Comparison of ENCODE assay signal across 26 mouse cellular contexts in genomic region chr5:121243676-121244364, GRCm38 (mm10). TPM values are rescaled to one million over a fixed set of nuclear protein-coding genes. Genes with fewer than 3 reads are reported as not detected.
DNase-seq lines count a peak whose midpoint lies in the region; ATAC-seq and TF ChIP-seq lines count a peak whose summit lies in the region.
"Had no signal": no experiment of that assay in that cellular context is flagged by ENCODE, and none has a peak within 500 bp of the region (broad histone marks: within the 10 kb centered on the region; RNA-seq: fewer than 3 reads in every experiment).

No protein-coding gene starts in this region.

- DNase-seq in liver, postnatal 0 days, result no peak
- DNase-seq in hindbrain, embryonic 11.5 days (ENCODE audit: low spot score), result no peak
- DNase-seq in ovary, adult 18-20 months (ENCODE audit: low spot score), result no peak
- no peak for DNase-seq in left cerebral cortex, adult 8-10 months (ENCODE audit: low spot score in 2 of 2)
- DNase-seq: adrenal gland, postnatal 25 days; cerebellum, adult 18-20 months; cerebellum, postnatal 10 days; gastrocnemius, postnatal 25 days; kidney, adult 18-20 months; kidney, postnatal 36 days; lung, adult 2 months; thymus, adult 2 months; thymus, postnatal 36 days had no signal

- no peaks in the 10 kb centered on the region for H3K36me3 ChIP-seq in heart, embryonic 11.5 days (ENCODE audit: control insufficient read depth, insufficient read depth, low read length)
- no peaks in the 10 kb centered on the region for H3K36me3 ChIP-seq in heart, embryonic 12.5 days
- H3K36me3 ChIP-seq in liver, embryonic 12.5 days, result peaks cover 17% of the 10 kb centered on the region
- H3K36me3 ChIP-seq in liver, postnatal 0 days (replicated peaks; ENCODE audit: insufficient read depth, low read length), result peaks cover 8% of the 10 kb centered on the region; the same call in 1 of the 2 replicates
- no peaks in the 10 kb centered on the region for H3K36me3 ChIP-seq in hindbrain, embryonic 11.5 days (ENCODE audit: control insufficient read depth, insufficient read depth, low read length)
- H3K36me3 ChIP-seq: hindbrain, embryonic 10.5 days; kidney, embryonic 15.5 days; limb, embryonic 13.5 days; midbrain, embryonic 13.5 days had no signal

- TF ChIP-seq EP300 in liver, postnatal 0 days (IDR thresholded peaks at IDR 0.05; ENCODE audit: low read depth), result no peak

- peak overlapping the region; percentile 59 for H3K27ac ChIP-seq in heart, embryonic 11.5 days (ENCODE audit: low read depth, low read length)
- no peak overlapping the region for H3K27ac ChIP-seq in heart, embryonic 12.5 days (ENCODE audit: poor library complexity, severe bottlenecking)
- H3K27ac ChIP-seq in bone marrow, adult 2 months (ENCODE audit: control insufficient read depth, insufficient read depth, low read depth, low read length, poor library complexity), result peak overlapping the region; percentile 64
- H3K27ac ChIP-seq in liver, embryonic 12.5 days, result peak overlapping the region; percentile 99
- H3K27ac ChIP-seq in liver, postnatal 0 days (ENCODE audit: low read depth), result peak overlapping the region; percentile 91
- no peak overlapping the region for H3K27ac ChIP-seq in hindbrain, embryonic 11.5 days (ENCODE audit: low read depth, low read length)
- H3K27ac ChIP-seq: forebrain, embryonic 13.5 days; hindbrain, embryonic 10.5 days; kidney, embryonic 15.5 days; layer of hippocampus, adult 2 months; left cerebral cortex, adult 2 months; limb, embryonic 13.5 days; midbrain, embryonic 13.5 days had no signal

- TF ChIP-seq CTCF in bone marrow, adult 2 months (IDR thresholded peaks at IDR 0.05; ENCODE audit: control insufficient read depth, insufficient read depth, low read length), result no peak
- TF ChIP-seq CTCF in liver, postnatal 0 days (IDR thresholded peaks at IDR 0.05; ENCODE audit: low read depth), result no peak

- H3K4me2 ChIP-seq in heart, embryonic 11.5 days, result no peak overlapping the region
- no peak overlapping the region for H3K4me2 ChIP-seq in heart, embryonic 12.5 days
- peak overlapping the region; percentile 69 for H3K4me2 ChIP-seq in liver, embryonic 12.5 days
- peak overlapping the region; percentile 60 for H3K4me2 ChIP-seq in liver, postnatal 0 days (ENCODE audit: low read depth, low read length)
- no peak overlapping the region for H3K4me2 ChIP-seq in hindbrain, embryonic 11.5 days (replicated peaks; ENCODE audit: low read depth, low read length)
- H3K4me2 ChIP-seq: forebrain, embryonic 13.5 days; kidney, embryonic 15.5 days; limb, embryonic 13.5 days; midbrain, embryonic 13.5 days had no signal

- H3K9me3 ChIP-seq in heart, embryonic 11.5 days (replicated peaks; ENCODE audit: control insufficient read depth, low read length), result no peaks in the 10 kb centered on the region
- no peaks in the 10 kb centered on the region for H3K9me3 ChIP-seq in heart, embryonic 12.5 days (replicated peaks)
- H3K9me3 ChIP-seq in liver, embryonic 12.5 days (replicated peaks), result no peaks in the 10 kb centered on the region
- H3K9me3 ChIP-seq in liver, postnatal 0 days (ENCODE audit: low read length), result no peaks in the 10 kb centered on the region
- no peaks in the 10 kb centered on the region for H3K9me3 ChIP-seq in hindbrain, embryonic 11.5 days (ENCODE audit: control insufficient read depth, low read length)
- H3K9me3 ChIP-seq: forebrain, embryonic 13.5 days; hindbrain, embryonic 10.5 days; kidney, embryonic 15.5 days; limb, embryonic 13.5 days; megakaryocyte, embryonic 14.5 days; midbrain, embryonic 13.5 days had no signal

- ATAC-seq in heart, embryonic 11.5 days (replicated peaks; ENCODE audit: insufficient number of reproducible peaks, low FRiP score, low TSS enrichment), result no peak
- no peak for ATAC-seq in heart, embryonic 12.5 days (ENCODE audit: insufficient number of reproducible peaks, low FRiP score)
- ATAC-seq in liver, embryonic 12.5 days, result peak; percentile 65
- no peak for ATAC-seq in liver, postnatal 0 days
- ATAC-seq in hindbrain, embryonic 11.5 days (ENCODE audit: low FRiP score), result no peak
- ATAC-seq: forebrain, embryonic 13.5 days; hindbrain, embryonic 16.5 days; midbrain, embryonic 13.5 days had no signal

- peaks cover 9% of the 10 kb centered on the region; the same call in 1 of the 2 replicates for H3K4me1 ChIP-seq in heart, embryonic 11.5 days (ENCODE audit: control insufficient read depth, insufficient read depth, low read length)
- peaks cover 46% of the 10 kb centered on the region for H3K4me1 ChIP-seq in heart, embryonic 12.5 days (replicated peaks)
- H3K4me1 ChIP-seq in bone marrow, adult 2 months (ENCODE audit: control insufficient read depth, insufficient read depth, low read length), result peaks cover 12% of the 10 kb centered on the region; the same call in 1 of the 2 replicates
- peaks cover 99% of the 10 kb centered on the region for H3K4me1 ChIP-seq in liver, embryonic 12.5 days
- peaks cover 64% of the 10 kb centered on the region for H3K4me1 ChIP-seq in liver, postnatal 0 days (ENCODE audit: insufficient read depth)
- no peaks in the 10 kb centered on the region for H3K4me1 ChIP-seq in hindbrain, embryonic 11.5 days (replicated peaks; ENCODE audit: control insufficient read depth, insufficient read depth, low read length)
- H3K4me1 ChIP-seq: hindbrain, embryonic 10.5 days; limb, embryonic 13.5 days had no signal

- no peak for TF ChIP-seq POLR2A in bone marrow, adult 2 months (IDR thresholded peaks at IDR 0.05; ENCODE audit: borderline replicate concordance, control insufficient read depth, low read depth, low read length)

- H3K27me3 ChIP-seq in heart, embryonic 11.5 days (ENCODE audit: control insufficient read depth, insufficient read depth, low read length), result no peaks in the 10 kb centered on the region
- no peaks in the 10 kb centered on the region for H3K27me3 ChIP-seq in heart, embryonic 12.5 days (replicated peaks)
- no peaks in the 10 kb centered on the region for H3K27me3 ChIP-seq in liver, embryonic 12.5 days (replicated peaks)
- H3K27me3 ChIP-seq in liver, postnatal 0 days (ENCODE audit: insufficient read depth, low read length), result no peaks in the 10 kb centered on the region
- no peaks in the 10 kb centered on the region for H3K27me3 ChIP-seq in hindbrain, embryonic 11.5 days (ENCODE audit: control insufficient read depth, insufficient read depth, low read length)
- H3K27me3 ChIP-seq: forebrain, embryonic 13.5 days; kidney, embryonic 15.5 days; limb, embryonic 13.5 days; megakaryocyte, embryonic 14.5 days; midbrain, embryonic 13.5 days had no signal

- WGBS in heart, embryonic 11.5 days (ENCODE audit: insufficient replicate concordance), result 77% methylated on average over 1 of the region's 1 CpGs
- WGBS in heart, embryonic 12.5 days, result 84% methylated on average over 1 of the region's 1 CpGs
- 70% methylated on average over 1 of the region's 1 CpGs for WGBS in bone marrow, adult 2 months
- 43% methylated on average over 1 of the region's 1 CpGs for WGBS in liver, embryonic 12.5 days (ENCODE audit: insufficient replicate concordance)
- 64% methylated on average over 1 of the region's 1 CpGs for WGBS in liver, postnatal 0 days (ENCODE audit: insufficient replicate concordance)
- WGBS in hindbrain, embryonic 11.5 days, result 83% methylated on average over 1 of the region's 1 CpGs

- no peak overlapping the region for H3K4me3 ChIP-seq in heart, embryonic 11.5 days (ENCODE audit: low read depth, low read length)
- H3K4me3 ChIP-seq in heart, embryonic 12.5 days, result no peak overlapping the region
- no peak overlapping the region for H3K4me3 ChIP-seq in bone marrow, adult 2 months (replicated peaks; ENCODE audit: control insufficient read depth, low read depth, low read length)
- peak overlapping the region; percentile 6; the same call in 1 of the 2 replicates for H3K4me3 ChIP-seq in liver, embryonic 12.5 days
- H3K4me3 ChIP-seq in liver, postnatal 0 days (ENCODE audit: low read depth, low read length), result no peak overlapping the region
- no peak overlapping the region for H3K4me3 ChIP-seq in hindbrain, embryonic 11.5 days (ENCODE audit: low read depth, low read length)
- H3K4me3 ChIP-seq: forebrain, embryonic 13.5 days; hindbrain, embryonic 10.5 days; kidney, embryonic 15.5 days; layer of hippocampus, adult 2 months; left cerebral cortex, adult 2 months; limb, embryonic 13.5 days; midbrain, embryonic 13.5 days had no signal

- H3K9ac ChIP-seq in heart, embryonic 11.5 days (ENCODE audit: low read depth, low read length), result no peak overlapping the region
- no peak overlapping the region for H3K9ac ChIP-seq in heart, embryonic 12.5 days
- H3K9ac ChIP-seq in liver, embryonic 12.5 days, result peak overlapping the region; percentile 75
- H3K9ac ChIP-seq in liver, postnatal 0 days (replicated peaks), result 0 out of 2 replicates have a peak overlapping the region, but pooled peaks have one; percentile 21
- no peak overlapping the region for H3K9ac ChIP-seq in hindbrain, embryonic 11.5 days (ENCODE audit: low read depth, low read length)
- H3K9ac ChIP-seq: forebrain, embryonic 13.5 days; kidney, embryonic 15.5 days; limb, embryonic 13.5 days; midbrain, embryonic 13.5 days had no signal

RNA-seq across cellular contexts. Expression of gene Hectd4, which starts 23.8 kb away (rescaled TPM):
- polyA plus RNA-seq in heart, embryonic 11.5 days (2014; fragmentation: Nextera tagmentation; extraction: Ambion mirVana), result 5.3 and 7.3 TPM in 2 replicates
- 5.1 and 6.8 TPM in 2 replicates for polyA plus RNA-seq in heart, embryonic 12.5 days (2016; fragmentation: Nextera tagmentation; extraction: Ambion mirVana)
- polyA plus RNA-seq in bone marrow, adult 2 months (2011; ENCODE audit: insufficient read depth, insufficient read length, low replicate concordance, missing spikeins), result 41.8 and 100 TPM in 2 replicates
- polyA plus RNA-seq in liver, embryonic 12.5 days (2016; fragmentation: Nextera tagmentation; extraction: Ambion mirVana), result 13.3 and 14.4 TPM in 2 replicates
- 3.3 and 3.6 TPM in 2 replicates for polyA plus RNA-seq in liver, postnatal 0 days (2015; fragmentation: Nextera tagmentation; extraction: Ambion mirVana)
- 11.6 and 15.5 TPM in 2 replicates for polyA plus RNA-seq in hindbrain, embryonic 11.5 days (2014; fragmentation: Nextera tagmentation; extraction: Ambion mirVana)
- total RNA-seq in left cerebral cortex, adult 8-10 months (2022), result 100 to 1,000 TPM; 142 to 182 (median 164) TPM

RNA-seq across cellular contexts. Expression of gene Rpl6, which starts 39.5 kb away (rescaled TPM):
- polyA plus RNA-seq in heart, embryonic 11.5 days (2014; fragmentation: Nextera tagmentation; extraction: Ambion mirVana), result 498 and 592 TPM in 2 replicates
- polyA plus RNA-seq in heart, embryonic 12.5 days (2016; fragmentation: Nextera tagmentation; extraction: Ambion mirVana), result 377 and 402 TPM in 2 replicates
- 502 and 942 TPM in 2 replicates for polyA plus RNA-seq in bone marrow, adult 2 months (2011; ENCODE audit: insufficient read depth, insufficient read length, low replicate concordance, missing spikeins)
- 590 and 602 TPM in 2 replicates for polyA plus RNA-seq in liver, embryonic 12.5 days (2016; fragmentation: Nextera tagmentation; extraction: Ambion mirVana)
- 315 and 325 TPM in 2 replicates for polyA plus RNA-seq in liver, postnatal 0 days (2015; fragmentation: Nextera tagmentation; extraction: Ambion mirVana)
- 619 and 657 TPM in 2 replicates for polyA plus RNA-seq in hindbrain, embryonic 11.5 days (2014; fragmentation: Nextera tagmentation; extraction: Ambion mirVana)
- 100 to 1,000 TPM; 495 to 632 (median 565) TPM for total RNA-seq in left cerebral cortex, adult 8-10 months (2022)

RNA-seq across cellular contexts. Expression of gene Ptpn11, which starts 52.6 kb away (rescaled TPM):
- 23.7 and 33.8 TPM in 2 replicates for polyA plus RNA-seq in heart, embryonic 11.5 days (2014; fragmentation: Nextera tagmentation; extraction: Ambion mirVana)
- 22.9 and 24.3 TPM in 2 replicates for polyA plus RNA-seq in heart, embryonic 12.5 days (2016; fragmentation: Nextera tagmentation; extraction: Ambion mirVana)
- 24.4 and 33.3 TPM in 2 replicates for polyA plus RNA-seq in bone marrow, adult 2 months (2011; ENCODE audit: insufficient read depth, insufficient read length, low replicate concordance, missing spikeins)
- polyA plus RNA-seq in liver, embryonic 12.5 days (2016; fragmentation: Nextera tagmentation; extraction: Ambion mirVana), result 15.2 and 15.8 TPM in 2 replicates
- polyA plus RNA-seq in liver, postnatal 0 days (2015; fragmentation: Nextera tagmentation; extraction: Ambion mirVana), result 9.6 and 10.6 TPM in 2 replicates
- polyA plus RNA-seq in hindbrain, embryonic 11.5 days (2014; fragmentation: Nextera tagmentation; extraction: Ambion mirVana), result 25.0 and 32.4 TPM in 2 replicates
- total RNA-seq in left cerebral cortex, adult 8-10 months (2022), result 100 to 1,000 TPM; 106 to 113 (median 109) TPM

Comparison
In these comparisons a context has a peak if more than half of its experiments do, and no peak if none do; other contexts are left out.
1. H3K27ac ChIP-seq: peak in heart, embryonic 11.5 days (single experiment), bone marrow, adult 2 months (single experiment), liver, embryonic 12.5 days (single experiment) and liver, postnatal 0 days (single experiment); none in heart, embryonic 12.5 days (single experiment) and hindbrain, embryonic 11.5 days (single experiment).
2. H3K4me2 ChIP-seq: peak in liver, embryonic 12.5 days (single experiment) and liver, postnatal 0 days (single experiment); none in heart, embryonic 11.5 days (single experiment), heart, embryonic 12.5 days (single experiment) and hindbrain, embryonic 11.5 days (single experiment).
3. H3K9ac ChIP-seq: peak in liver, embryonic 12.5 days (single experiment) and liver, postnatal 0 days (single experiment); none in heart, embryonic 11.5 days (single experiment), heart, embryonic 12.5 days (single experiment) and hindbrain, embryonic 11.5 days (single experiment).